Mouse (Mus musculus): ENCODE measurements around the gene Arcn1. TPM values are rescaled to one million over a fixed set of nuclear protein-coding genes. Genes with fewer than 3 reads are reported as not detected.

Gene Arcn1
- total RNA-seq, 2 experiments from 2014 or later: 139 to 168 TPM

DNA sequence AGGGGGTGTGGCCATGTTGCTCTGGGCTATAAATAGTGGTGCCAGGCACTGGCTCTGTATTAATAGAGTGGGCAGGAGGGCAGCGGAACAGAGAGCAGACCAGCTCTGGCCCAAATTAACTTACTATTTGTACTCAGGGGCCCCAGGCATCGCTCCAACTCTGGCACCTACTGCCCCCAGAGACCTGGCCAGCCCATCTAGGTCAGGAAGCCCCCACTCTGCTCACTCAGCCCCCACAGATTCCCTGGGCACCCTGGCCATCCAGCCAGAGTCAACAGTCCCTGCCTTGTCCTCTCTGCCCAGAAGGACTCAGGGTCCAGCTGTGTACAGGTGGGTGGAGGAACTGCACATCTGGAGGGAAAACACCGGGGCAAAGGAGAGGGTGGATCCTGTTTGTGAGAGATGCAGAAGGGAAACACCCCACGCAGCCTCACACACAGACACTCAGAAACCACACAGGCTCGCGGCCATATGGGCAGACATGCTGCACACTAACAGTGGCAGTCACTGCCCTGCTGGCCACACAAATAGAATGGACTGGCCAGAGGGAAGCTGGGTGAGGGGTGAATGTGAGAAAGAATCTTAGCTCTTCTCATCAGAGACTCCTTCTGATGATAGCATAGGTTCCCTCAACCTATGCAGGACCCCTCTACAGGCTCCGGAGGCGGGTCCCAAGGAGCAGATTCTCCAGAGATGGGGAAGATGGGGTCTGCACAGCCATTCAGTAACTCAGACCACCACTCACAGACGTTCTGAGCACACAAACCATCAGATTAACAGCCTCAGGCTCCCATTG lies 47.1 kb downstream of the Arcn1 start:
- DNase-seq (ENCODE audit: low spot score in 2 of 2): no peak

DNA sequence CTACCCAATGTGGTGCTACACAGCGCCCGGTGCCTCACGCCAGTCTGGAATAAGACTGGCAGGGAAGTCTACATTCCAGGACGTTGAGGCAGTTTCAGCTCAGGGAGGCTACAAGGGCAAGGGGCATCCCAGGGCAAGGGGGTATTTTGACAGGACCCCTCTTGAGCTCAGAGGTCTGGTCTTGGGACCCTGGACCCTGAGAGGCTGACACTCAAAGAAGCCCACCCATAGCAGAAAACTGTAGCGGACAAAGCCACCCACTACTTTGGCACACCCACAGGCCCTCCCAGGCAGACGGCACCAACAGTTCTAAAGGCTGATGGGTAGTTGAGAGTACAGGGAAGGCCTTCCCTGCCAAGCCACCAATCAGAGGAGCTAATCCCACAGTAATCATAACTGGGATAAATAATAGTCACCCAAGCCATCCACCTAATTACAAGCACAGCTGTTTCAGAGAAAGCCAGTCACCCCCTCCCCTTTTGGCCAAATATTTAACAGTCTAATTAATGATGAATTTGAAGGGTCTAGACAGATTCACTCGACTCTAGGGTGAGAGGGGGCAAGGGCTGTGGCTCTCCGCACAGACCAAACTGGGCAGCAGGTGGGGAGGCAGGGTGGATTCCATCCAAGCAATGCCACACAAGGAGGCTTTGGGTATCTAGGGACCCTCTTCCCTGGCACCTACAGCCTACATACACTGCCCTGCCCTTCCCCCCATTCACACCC lies 47.9 kb downstream of the Arcn1 start:
- DNase-seq (ENCODE audit: low spot score in 2 of 2): no peak

- no peak for DNase-seq (ENCODE audit: low spot score in 2 of 2)
Measured at GRCm38 (mm10) chr9:44718937-44719631, 48.6 kb downstream of the Arcn1 start.

GRCm38 (mm10) chr9:44717822-44718242 lies 49.8 kb downstream of the Arcn1 start:
- DNase-seq (ENCODE audit: low spot score in 2 of 2): no peak

- no peak for DNase-seq (ENCODE audit: low spot score in 2 of 2)
Measured at GRCm38 (mm10) chr9:44716997-44717821, 50.4 kb downstream of the Arcn1 start.

- no peak for DNase-seq (ENCODE audit: low spot score in 2 of 2)
Measured at GRCm38 (mm10) chr9:44715705-44716362, 51.8 kb downstream of the Arcn1 start.

- DNase-seq (ENCODE audit: low spot score in 2 of 2): no peak
Measured at GRCm38 (mm10) chr9:44715109-44715508, 52.5 kb downstream of the Arcn1 start.

DNA sequence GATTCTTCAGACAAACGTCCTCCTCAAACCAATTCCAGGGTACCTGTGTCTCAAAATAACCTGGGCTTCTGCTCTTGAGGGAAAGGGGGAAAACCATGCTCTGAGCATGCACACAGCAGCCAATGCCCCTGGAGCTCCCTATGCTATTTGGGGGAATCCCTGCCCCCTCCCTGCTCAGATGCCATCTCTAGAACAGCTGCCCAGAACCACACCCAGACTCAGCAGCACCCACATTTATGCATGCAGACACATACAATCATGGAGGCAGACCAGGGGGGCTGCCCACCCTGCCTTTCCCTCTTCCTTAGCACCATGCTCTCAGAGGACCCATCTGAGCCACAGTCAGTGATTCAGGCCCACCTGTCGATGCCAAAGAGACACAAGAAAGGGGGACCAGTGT lies 54.1 kb downstream of the Arcn1 start:
- no peak for DNase-seq (ENCODE audit: low spot score in 2 of 2)

GRCm38 (mm10) chr9:44713080-44713479 lies 54.6 kb downstream of the Arcn1 start:
- DNase-seq (ENCODE audit: low spot score in 2 of 2): no peak

DNA sequence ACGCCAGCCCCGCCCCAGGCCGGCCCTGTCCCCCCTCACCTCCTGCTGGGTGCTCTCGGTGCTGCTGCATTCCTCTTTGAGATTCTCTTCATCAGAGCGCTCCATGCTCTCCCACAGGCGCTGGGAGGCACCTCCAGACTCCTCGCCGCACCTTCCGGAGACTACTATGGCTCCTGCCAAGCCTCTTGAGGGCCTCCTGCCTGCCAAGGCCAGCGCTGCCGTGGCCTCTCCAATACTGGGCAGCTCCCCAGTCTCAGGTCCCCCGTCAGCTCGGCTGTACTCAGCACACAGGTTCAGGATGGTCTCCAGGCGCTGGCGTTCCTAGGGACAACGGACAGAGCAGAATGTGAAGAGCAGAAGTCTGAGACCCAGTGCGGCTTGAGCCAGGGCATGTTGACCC lies 56.0 kb downstream of the Arcn1 start:
- no peak for DNase-seq (ENCODE audit: low spot score in 2 of 2)

GRCm38 (mm10) chr9:44710213-44710612 lies 57.4 kb downstream of the Arcn1 start:
- no peak for DNase-seq (ENCODE audit: low spot score in 2 of 2)

DNA sequence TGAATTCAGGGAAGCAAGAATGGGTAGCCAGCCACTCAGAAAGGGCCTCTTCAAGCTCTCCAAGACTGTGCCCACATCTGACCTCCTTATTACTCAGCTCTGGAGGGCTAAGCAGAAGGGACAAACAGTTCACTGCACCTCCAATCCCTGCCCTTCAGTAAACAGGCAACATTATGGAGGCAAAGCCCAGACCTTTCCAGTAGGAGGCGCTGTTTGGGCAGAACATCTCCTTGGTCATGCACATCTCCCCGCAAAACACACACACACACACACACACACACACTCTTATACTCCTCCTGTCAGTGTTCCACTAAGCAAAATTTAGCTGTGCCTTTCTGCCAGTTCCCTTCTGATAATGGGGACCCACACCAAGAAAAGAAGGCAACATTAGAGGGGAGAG lies 58.0 kb downstream of the Arcn1 start:
- DNase-seq (ENCODE audit: low spot score in 2 of 2): no peak

DNA sequence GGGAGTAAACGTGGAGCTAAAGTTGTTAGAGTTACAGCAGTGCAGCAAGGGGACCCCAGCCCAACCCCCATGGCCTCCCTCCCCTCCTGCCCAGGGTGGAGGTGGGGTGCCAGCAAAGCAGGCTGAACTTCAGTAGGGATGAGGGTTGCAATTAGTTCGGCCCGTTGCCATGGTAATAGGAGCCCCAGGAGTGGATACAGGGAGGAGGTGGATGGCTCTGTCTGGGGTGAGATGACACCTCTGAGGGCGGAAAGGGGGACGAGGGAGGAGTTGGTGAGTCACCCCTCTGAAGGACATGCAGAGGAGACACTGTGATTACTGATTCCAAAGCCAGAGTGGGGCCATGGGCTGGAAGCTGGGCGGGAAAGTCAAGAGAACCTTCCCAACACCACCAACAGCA lies 58.7 kb downstream of the Arcn1 start:
- peak in 1 of 2 experiments; percentile 44 for DNase-seq (ENCODE audit: low spot score in 2 of 2)

DNA sequence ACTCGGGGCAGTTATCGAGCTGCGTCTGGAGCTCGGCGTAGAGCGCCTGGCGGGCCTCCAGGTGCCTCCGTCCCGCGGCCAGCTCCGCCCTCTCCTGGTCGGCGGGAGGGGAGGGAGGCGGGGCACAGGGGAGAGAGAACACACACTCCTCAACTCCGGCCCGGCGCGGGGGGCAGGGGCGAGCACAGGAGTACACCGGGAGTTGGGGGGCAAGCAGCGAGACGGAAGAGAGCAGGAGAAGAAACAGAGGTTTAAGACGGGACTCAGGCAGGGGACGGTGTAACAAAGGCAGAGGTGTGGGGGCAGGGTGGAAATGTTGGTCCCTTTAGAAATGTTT lies 59.2 kb downstream of the Arcn1 start:
- peak; percentile 82 for DNase-seq (ENCODE audit: low spot score in 2 of 2)

GRCm38 (mm10) chr9:44707749-44708428 lies 59.8 kb downstream of the Arcn1 start:
- DNase-seq (ENCODE audit: low spot score in 2 of 2): no peak

DNA sequence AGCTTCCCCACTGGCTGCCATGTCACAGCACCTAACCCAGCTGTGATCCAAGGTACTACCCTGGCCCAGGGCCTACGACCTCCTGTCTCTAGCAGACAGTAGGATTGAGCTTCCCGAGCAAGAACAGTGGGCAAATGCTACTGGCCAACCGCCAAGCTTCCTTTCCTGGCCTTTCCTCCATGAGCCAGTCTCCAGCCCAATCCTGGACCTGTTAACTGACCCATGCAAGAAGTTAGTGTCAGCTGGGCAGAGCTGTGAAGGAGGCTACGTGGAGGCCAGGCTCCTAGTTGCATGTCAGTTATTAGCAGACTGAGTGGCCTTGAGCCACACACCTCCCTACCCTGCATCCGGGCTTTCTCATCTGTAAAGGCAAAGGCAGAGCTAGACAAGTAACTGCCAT lies 67.9 kb downstream of the Arcn1 start:
- no peak for DNase-seq (ENCODE audit: low spot score in 2 of 2)

GRCm38 (mm10) chr9:44699196-44699595 lies 68.4 kb downstream of the Arcn1 start:
- no peak for DNase-seq (ENCODE audit: low spot score in 2 of 2)

- DNase-seq (ENCODE audit: low spot score in 2 of 2): no peak
Measured at GRCm38 (mm10) chr9:44697866-44698265, 69.8 kb downstream of the Arcn1 start.

DNA sequence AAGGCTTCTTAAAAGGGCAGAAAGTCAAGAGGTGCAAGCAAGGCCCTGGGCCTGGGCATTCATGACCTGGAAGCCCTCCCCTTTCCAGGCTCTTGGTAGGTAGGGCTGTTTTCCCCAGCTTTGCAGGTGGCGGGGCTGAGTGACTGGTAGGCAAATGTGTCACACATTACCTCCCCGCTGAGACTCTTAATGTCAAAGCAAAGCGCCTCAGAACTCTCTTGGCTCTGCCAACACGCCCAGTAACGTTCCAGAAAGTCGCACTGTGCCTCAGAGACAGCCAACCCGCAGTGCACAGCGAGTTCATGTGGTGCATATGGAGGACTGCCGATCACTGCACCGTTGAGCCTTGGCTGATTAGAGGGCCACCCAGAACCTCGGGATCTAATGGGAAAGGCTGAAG lies 74.6 kb downstream of the Arcn1 start:
- no peak for DNase-seq (ENCODE audit: low spot score in 2 of 2)

All from adrenal gland, adult 18-20 months (tissue).